Mouse (Mus musculus) 3T3-L1 (cell line): Measurements from ENCODE around the gene Ddx6.

Source experiments
- DNase-seq: peaks from one replicate; pipeline ENCODE4 v3.0.0-alpha.2; 2015; ENCODE audit warnings: low read depth, low spot score

Ddx6 gene

DNA sequence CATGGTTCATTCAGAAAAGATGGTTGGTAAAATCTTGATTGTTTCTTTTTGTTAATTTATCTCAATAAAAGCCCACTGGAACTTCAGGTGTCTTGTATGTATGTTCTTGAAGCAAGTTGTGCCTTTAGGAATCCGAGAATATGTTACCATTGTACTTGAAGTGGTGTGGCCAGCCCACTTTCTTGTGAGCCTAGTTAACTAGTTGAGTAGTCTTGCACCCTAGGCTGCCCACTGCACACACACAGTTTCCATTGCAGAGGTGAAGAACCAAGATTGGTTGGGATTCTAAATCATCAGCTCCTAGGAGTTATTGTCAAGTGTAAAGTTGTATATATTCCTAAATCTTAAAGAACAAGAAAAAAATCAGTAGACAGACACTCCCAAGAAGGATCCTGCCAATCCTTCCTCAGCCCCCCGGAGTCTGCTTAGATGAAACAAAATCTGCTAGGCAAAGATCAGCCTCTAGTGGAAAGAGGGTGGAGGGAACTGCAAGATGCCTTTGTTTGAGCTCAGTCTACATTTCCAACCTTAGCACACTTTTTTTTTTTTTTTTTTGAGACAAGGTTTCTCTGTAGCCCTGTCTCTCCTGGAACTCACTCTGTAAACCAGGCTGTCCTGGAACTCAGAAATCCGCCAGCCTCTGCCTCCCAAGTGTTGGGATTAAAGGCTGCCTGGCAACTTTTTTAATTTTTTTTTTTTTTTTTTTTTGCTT, 36.1 kb downstream of the Ddx6 start:
- DNase-seq: peak; percentile 34

DNA sequence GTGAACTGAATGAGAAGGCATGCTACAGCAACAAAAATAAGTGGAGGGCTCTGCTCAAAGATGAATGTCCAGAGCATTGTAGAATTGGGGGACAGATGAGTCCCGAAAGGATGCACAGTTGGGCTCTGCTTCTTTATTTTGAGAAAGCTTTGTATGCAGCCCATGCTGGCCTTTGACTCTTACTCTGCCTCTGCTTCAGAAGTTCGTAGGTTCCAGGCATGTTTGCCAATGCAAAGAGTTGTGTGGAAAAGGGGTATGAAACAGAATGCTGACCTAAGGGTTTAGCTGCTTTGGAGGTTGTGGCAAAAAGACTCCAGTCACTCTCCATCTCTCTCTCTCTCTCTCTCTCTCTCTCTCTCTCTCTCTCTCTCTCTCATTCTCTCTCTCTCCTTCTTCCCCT, 36.9 kb downstream of the Ddx6 start:
- DNase-seq: no peak

DNA sequence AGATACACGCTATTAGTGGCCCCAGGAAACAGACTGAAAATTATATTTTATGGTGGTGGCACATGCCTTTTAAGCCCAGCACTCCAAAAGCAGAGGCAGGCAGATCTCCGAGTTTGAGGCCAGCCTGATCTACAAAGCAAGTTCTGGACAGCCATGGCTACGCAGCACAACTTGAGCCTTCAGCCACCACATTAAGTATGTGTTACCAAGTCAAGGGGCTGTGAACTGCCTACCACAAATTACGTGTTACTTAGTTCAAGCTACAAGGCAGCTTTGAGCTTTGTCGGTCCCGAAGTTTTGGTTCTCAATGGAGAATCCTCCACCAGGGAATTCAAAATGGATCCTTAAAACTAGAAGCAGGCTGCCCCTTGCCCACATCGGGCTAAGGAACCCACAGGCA, 38.4 kb downstream of the Ddx6 start:
- DNase-seq: no peak

DNA sequence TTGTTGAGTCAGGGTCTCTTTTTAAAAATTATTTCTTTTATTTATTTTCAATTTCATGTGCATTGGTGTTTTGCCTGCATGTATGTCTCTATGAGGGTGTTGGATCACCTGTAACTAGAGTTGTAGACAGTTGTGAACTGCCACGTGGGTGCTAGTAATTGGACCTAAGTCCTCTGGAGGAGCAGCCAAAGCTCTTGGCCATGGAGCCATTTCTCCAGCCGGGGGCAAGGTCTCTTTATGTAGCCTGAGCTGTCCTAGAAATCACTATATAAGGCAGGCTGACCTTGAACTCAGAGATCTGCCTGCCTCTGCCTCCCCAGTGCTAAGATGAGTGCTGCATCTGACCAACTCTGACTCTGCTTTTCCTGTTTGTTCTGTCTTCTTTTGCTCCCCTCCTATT, 39.5 kb downstream of the Ddx6 start:
- DNase-seq: no peak

DNA sequence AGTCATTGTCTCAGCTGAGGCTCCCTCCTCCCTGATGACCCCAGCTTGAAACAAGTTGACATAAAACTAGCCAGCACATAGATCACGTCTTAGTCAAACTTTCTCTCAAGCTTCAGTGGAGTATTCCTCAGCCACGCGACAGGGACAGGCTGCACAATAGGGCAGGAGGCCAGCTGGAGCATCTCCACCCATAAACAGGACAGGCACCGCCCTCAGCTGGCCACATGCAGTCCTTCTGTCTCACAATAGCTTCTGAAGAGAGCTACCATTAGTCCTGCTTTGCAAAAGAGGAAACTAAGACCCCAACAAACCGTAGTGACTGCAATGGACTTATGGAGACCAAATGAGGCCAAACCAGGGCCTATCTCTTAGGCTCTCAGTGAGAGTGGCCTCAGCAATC, 40.8 kb downstream of the Ddx6 start:
- peak; percentile 32 for DNase-seq

DNA sequence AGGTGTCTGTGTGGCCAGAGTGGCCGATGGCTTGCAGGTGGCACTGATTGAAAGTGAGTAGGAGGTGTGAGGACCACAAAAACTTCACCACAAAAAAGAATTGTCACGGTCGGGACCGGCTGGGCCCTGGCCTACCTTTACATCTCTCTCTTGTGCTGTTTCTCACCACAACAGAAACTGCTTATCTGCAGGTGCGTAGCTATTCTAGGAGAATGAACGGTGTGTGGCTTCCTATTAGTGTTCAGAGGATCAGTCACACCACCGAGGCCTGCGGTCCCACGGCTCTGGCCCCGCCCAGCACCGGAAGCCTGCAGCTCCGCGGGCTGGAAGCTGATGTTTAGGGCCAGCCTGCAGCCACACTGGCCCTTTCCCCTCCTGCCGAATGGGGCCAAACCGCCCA, 41.2 kb downstream of the Ddx6 start:
- DNase-seq: no peak

DNA sequence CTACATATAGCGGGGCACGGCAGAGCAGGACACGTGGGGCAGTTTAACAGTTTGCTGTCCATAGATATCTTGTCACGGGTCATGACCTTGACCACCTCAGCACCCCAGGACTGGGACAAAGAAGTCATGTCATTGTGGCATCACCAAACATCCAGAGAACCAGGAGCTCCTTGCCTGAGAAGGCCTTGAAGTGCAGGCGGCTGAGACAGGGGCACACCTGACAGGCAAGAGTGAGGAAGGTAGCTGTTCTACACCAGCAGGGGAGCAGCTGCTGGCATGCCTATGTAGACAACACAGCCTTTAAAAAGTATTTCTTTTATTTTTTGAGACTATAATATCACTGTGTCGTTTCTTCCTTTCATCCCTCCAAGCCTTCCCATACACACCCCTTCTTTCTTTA, 41.7 kb downstream of the Ddx6 start:
- no peak for DNase-seq

DNA sequence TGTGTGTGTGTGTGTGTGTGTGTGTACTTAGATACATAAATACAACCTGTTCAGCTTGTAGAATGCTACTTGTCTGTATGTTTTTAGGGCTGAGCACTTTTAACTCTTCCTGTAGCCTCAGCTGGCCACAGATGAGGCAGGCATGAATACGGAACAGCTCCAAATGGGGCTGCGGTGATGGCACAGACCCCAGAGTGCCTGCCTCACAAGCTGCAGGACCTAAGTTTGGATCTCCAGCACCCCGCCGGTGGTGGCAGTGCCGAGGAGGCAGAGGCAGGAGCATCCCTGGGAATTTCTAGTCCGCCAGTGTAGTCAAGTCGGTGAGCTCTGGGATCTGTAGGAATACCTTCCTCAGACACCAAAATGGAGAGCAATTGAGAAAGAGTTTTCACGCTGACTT, 42.3 kb downstream of the Ddx6 start:
- DNase-seq: no peak

DNA sequence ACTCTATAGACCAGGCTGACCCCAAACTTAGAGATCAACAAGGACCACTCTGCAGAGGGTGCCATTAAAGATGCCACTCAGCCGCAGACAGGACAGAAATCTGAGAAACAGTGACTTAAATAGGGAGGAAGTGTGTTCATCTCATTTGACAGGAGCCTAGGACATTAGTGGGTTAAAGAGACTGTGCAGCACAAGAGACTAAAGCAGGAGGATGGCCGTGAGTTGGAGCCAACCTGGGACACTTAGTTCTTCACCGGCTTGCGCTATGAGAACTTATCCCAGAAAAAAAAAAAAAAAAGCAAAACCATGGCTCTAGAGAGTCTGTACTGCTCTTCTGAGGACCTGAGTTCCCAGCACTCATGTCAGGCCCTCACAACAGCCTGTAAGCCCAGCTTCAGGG, 43.0 kb downstream of the Ddx6 start:
- DNase-seq: no peak

DNA sequence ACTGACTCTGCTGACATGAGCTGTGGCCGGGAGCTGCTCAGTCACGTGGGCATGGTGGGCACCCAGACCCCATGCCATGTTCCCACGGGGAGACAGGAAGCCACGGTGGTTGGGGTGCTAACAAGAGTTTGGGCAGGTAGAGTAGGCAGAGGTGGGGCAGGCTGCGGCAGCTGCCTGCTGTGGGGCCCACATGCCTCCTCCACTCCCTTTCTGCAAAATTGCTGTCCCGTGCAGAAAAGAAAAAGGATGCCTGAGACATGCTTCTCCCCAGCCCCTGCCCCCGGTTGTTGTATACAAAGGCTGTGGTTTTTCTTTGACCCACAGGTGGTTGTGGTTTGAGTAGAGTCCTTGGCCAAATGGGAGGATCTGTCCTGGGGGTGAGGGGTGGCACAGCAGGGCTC, 44.2 kb downstream of the Ddx6 start:
- DNase-seq: peak; percentile 51

DNA sequence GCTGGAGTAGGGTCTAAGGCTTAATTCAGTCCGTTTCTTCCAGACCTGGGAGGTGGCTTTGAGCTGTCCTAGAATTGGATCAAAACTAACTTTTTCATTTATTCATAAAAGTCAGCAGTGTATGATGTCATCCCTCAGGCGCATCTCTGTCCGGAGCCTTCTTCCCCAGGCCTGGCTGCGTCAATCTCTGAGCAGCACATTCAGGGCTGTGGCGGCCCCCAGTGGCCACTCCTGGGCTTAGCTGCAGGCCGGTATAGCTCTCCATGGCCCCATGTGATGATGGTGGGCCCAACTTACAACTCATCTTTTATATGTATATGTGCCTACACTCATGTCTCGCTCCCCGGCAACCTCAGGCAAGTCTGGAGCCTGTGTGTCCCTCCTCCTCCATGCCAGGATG, 47.3 kb downstream of the Ddx6 start:
- peak; percentile 87 for DNase-seq

DNA sequence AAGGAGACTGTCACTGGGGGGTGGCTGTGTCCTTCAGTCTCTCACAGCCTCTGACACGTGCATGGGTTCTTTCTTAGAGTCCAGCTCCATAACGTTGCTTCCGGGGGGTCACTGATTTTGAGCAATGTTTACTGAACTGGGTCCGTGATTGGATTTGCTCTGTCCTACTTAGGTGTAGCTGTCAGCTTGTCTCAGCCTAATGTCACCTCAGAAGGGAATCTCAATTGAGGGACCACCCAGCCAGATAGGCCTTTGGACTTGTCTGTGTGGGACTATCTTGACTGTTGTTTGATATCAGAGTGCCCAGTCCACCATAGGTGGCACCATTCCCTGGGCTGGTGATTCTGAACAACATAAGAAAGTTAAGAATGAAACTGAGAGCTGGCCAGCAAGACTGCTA, 49.2 kb downstream of the Ddx6 start:
- no peak for DNase-seq

DNA sequence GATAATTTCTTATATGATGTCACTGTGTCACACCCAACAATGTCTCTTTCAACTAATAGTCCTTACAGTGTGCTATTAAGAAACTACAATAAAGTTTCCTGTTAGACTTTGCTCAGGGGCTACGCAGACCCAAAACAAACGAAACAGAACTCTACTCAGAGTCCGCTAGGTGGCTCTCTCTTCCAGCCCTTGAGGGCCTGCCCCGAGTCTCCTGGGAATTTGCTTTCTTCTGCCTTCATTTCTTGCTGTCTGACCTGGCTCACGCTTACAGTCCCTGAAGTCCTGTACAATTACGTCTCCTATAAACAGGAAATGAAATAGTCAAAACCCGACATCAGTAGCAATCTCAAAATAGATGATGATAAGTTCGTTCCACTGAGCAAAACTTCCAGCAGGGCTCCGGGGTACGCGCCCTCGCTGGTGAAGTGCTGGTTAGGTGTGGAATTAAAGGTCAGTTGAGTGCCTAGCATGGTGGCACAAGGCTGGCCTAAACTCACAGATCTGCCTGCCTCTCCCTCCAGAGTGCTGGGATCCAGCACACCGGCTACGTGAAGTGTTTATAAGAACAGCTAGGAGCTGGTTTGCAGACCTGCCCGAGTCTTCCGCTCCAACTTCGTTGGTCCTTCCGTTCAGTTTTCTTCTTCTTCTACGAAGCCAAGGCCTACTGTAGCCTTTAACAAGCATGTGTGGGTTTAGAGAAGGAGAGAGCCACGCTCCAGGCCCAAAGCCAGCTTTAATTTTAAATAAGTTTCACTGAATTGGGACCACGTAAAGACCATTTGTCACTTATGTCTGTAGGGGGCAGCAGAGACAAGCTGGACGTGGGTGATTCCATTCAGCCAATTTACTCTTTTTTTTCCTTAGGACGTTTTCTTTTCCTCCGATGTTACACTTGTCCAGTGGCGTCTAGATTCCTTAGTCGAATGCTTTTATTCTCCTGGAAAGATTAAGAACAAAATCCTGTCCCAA, 50.7 kb downstream of the Ddx6 start:
- DNase-seq: peak; percentile 91

DNA sequence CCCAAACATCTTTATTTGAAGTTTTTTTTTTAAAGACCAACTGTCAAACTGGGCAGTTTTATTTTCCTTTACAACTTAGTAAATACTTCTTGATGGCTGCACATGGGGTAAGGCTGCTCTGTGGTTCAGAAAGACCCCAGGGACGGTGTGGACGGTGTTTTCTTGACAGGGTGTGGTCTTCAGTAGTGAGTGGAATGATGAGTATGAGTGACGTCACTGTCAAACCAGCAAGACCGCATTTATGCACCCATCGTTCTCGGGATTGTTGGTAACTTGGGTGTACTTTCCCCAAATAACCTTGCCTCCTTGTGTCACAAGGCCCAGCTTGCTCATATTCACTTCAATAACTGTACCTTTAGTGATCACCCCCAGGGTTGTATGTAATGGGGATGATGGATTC, 59.0 kb downstream of the Ddx6 start:
- DNase-seq: no peak

DNA sequence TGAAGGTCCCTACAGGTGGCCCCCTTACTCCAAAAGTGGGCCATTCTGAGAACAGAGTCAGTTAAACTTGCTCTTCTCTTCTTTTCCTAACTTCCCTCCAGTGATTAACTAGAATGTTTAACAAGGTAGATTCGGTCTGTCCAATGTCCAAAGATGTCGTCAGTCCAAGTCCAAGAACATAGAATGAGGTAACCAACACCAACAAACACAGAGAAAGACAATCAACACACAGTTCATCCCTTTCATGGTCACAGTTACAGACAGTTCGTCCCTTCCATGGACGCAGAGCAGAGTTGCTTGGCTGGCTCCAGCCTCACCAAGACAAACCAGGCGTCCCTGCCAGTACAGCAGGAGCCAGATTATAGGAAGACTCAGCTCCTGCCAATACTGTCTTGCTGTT, 66.7 kb downstream of the Ddx6 start:
- DNase-seq: no peak

DNA sequence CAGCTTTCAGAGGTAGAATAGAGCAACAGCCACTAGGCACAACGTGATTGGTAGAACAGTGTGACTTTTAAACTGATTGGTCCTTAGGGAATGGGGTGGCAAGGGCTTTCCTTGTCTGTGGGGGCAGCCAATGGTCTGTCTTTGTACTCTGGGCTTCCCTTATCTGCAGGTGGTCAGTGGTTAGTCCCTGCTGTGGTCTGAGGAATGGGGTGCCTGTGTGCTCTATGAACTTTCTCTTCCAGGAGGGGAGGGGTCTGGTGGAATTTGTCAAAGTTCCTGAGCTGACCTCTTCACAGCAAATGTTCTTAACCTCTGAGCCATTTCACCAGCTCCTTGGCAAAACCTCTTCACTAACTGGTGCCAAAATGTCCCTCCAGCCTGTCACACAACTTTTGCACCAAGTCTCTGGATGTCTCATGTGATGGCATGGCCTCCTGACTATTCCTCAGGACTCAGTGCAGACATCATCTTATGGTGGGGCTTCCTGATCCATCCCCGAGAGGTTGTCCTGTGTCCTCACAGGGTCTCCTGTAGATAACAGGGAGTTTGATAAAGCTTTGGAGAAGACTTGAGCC, 67.7 kb downstream of the Ddx6 start:
- DNase-seq: no peak

DNA sequence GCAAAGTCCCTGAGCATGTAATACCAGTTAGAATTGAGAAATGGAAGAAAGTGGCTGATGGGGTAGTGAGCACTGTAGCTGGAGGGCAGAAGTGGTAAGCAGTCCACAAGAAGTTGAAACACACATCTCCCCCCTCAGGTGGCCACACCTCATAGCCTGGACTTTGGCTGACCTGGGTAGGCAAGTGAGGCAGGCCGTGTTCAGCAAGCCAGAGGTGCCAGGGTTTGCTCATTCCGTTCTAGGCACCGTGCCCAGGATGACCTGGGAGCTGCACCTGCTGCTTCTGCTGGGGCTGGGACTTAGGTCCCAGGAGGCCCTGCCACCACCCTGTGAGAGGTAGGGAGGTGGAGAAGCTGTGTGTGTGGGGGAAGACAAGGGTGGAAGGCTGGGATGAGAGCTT, 68.3 kb downstream of the Ddx6 start, which contains the start of gene Treh:
Treh (plus strand) TSS at position 229 of the 400 bp plus-strand sequence.
- DNase-seq: no peak

DNA sequence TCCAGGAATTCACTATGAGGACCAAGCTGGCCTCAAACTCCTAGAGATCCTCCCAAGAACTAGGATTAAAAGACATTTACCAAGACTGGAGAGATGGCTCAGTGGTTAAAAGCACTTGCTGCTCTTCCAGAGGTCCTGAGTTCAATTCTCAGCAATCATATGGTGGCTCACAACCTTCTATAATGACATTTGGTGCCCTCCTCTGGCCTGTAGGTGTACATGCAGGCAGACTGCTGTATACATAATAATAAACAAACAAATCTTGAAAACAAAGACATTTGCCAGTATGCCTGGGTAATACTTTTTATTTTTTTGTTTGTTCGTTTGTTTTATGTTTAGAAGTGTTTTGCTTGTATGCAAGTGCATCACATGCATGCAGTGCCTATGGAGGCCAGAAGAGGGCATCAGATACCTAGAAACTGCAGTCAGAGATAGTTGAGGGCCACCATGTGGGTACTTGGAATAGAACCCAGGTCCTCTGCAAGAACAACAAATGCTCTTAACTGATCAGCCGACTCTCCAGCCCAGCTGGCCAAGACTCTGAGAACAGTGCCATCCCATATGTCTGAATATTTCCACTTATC, 73.7 kb downstream of the Ddx6 start:
- DNase-seq: peak; percentile 7

DNA sequence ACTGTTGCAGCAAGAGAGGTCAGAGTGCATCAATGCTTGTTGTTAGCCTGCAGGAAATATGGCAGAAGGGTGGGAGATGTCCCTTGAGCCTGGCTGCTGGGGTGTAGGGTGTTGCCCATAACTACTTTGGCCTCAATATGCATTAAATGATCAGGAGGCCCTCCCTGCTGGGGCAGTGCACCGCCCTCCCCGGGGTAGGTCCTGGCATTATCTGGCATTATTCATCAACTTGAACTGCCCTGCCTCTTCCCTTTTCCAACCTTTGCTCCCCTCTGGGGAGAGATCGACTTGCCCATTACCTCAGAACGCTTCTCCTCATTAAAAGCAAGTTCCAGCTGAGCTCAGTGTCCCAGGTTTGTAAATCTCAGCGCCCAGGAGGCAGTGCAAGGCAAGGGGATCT, 74.9 kb downstream of the Ddx6 start:
- DNase-seq: no peak

DNA sequence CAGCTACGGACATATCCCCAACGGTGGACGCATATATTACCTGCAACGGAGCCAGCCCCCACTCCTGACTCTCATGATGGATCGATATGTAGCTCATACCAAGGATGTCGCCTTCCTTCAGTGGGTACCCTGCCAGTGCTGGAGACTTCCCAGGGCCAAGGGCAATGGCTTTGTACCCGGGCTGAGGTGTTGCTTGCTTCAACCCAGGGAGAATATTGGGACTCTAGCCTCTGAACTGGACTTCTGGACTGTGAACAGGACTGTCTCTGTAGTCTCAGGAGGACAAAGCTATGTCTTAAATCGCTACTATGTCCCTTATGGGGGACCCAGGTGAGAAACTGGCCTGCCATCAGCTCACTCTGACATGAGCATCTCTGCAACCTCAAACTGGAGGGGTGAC, 78.4 kb downstream of the Ddx6 start:
- no peak for DNase-seq

DNA sequence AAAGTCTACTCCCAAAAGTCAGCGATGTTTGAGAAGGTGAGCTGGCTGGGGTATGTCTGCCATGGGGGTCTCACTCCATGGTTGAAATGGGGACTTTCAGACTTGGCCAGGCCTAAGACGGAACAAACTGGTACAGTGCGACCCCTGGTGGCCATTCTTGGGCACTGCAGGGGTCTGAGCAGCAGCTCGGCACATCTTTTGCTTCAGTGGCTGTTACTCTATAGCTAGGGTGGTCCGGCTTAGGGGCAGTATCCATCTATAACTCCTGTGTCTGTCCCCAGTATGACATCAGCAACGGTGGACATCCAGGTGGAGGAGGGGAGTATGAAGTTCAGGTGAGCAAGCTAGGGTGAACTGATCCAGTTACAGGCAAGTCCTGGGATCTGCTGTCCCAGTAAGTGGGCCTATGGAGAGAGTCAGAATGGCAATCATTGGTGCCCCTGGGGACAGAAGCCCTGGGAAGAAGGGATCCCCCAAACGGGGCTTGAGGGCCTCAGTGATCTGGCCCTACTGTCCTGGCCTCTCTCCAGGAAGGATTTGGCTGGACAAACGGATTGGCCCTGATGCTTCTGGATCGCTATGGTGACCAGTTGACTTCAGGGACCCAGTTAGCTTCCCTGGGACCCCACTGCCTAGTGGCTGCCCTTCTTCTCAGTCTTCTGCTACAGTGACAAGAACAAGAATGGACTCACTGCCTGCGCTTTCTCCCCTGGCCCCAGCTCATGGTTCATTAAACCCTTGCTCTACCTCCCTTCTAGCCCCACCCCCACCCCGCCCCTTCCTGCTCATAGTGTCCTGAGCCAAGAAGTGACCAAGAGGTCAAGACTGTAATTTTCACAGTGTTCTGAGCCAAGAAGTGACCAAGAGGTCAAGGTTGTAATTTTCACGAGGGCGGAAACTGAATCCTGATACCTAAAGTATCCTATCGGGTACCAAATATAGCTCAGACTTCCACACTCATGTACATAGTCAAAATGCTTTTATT, 80.9 kb downstream of the Ddx6 start:
- peak; percentile 74 for DNase-seq
